Mouse (Mus musculus): ENCODE results near the gene Brat1. TPM values are rescaled to one million over a fixed set of nuclear protein-coding genes. Genes with fewer than 3 reads are reported as not detected.
A peak's percentile ranks its signal among the peaks of the same experiment; 100 is the strongest.
"Not testable (repeated sequence)": the region's sequence is repeated elsewhere in the genome, so short reads cannot be mapped to it uniquely, and the experiment has no call there.

Brat1 gene
- 21.8 and 22.2 TPM in 2 replicates for polyA plus RNA-seq (2016; fragmentation: Nextera tagmentation; extraction: Ambion mirVana)

GRCm38 (mm10) chr5:140704378-140705251 lies at the start of gene Brat1:
Gene Brat1 (plus strand): TSS chr5:140705011.
- under 1% methylated on average over 69 of the region's 69 CpGs for WGBS
- peaks cover 50% of the 10 kb centered on the region for H3K4me1 ChIP-seq
- H3K27ac ChIP-seq, result peak within 1 kb of the TSS; percentile 95
- H3K36me3 ChIP-seq, result peaks cover 24% of the 10 kb centered on the region
- no peaks in the 10 kb centered on the region for H3K9me3 ChIP-seq (replicated peaks)
- DNase-seq (ENCODE audit: low spot score), result peak; percentile 99
- H3K4me3 ChIP-seq, result peak within 1 kb of the TSS; percentile 64
- H3K27me3 ChIP-seq (ENCODE audit: low read depth, poor library complexity, severe bottlenecking), result no peaks in the 10 kb centered on the region

GRCm38 (mm10) chr5:140659607-140660272 lies 45.1 kb upstream of the Brat1 start:
- WGBS, result 45% methylated on average over 16 of the region's 16 CpGs
- no peak for DNase-seq (ENCODE audit: low spot score)
- Histone ChIP-seq H3K4me3 (no peak overlapping the region), H3K27me3 (ENCODE audit: low read depth, poor library complexity, severe bottlenecking) (peaks cover 14% of the 10 kb centered on the region; the same call in 1 of the 2 replicates), H3K4me1 (peaks cover 24% of the 10 kb centered on the region), H3K9me3 (replicated peaks) (no peaks in the 10 kb centered on the region), H3K36me3 (no peaks in the 10 kb centered on the region), H3K27ac (no peak overlapping the region)

- 89% methylated on average over 1 of the region's 1 CpGs for WGBS
- Histone ChIP-seq H3K36me3 (no peaks in the 10 kb centered on the region; the same call in 1 of the 2 replicates), H3K27me3 (ENCODE audit: low read depth, poor library complexity, severe bottlenecking) (peaks cover 14% of the 10 kb centered on the region; the same call in 1 of the 2 replicates), H3K4me3 (no peak overlapping the region), H3K4me1 (peaks cover 24% of the 10 kb centered on the region), H3K27ac (no peak overlapping the region), H3K9me3 (replicated peaks) (no peaks in the 10 kb centered on the region)
- DNase-seq (ENCODE audit: low spot score), result no peak
Measured at GRCm38 (mm10) chr5:140660398-140660797, 44.4 kb upstream of the Brat1 start.

- H3K9me3 ChIP-seq (replicated peaks), result no peaks in the 10 kb centered on the region
- H3K27me3 ChIP-seq (ENCODE audit: low read depth, poor library complexity, severe bottlenecking), result peaks cover 14% of the 10 kb centered on the region; the same call in 1 of the 2 replicates
- no peak overlapping the region for H3K27ac ChIP-seq
- H3K4me1 ChIP-seq, result peaks cover 24% of the 10 kb centered on the region
- no peak for DNase-seq (ENCODE audit: low spot score)
- H3K36me3 ChIP-seq, result peaks cover 5% of the 10 kb centered on the region; the same call in 1 of the 2 replicates
- no peak overlapping the region for H3K4me3 ChIP-seq
- WGBS, result 80% methylated on average over 8 of the region's 8 CpGs
Measured at GRCm38 (mm10) chr5:140661427-140661826, 43.4 kb upstream of the Brat1 start.

GRCm38 (mm10) chr5:140661875-140662643 lies 42.8 kb upstream of the Brat1 start:
- no peak overlapping the region for H3K4me3 ChIP-seq
- H3K36me3 ChIP-seq, result peaks cover 5% of the 10 kb centered on the region; the same call in 1 of the 2 replicates
- H3K9me3 ChIP-seq (replicated peaks), result no peaks in the 10 kb centered on the region
- peaks cover 14% of the 10 kb centered on the region; the same call in 1 of the 2 replicates for H3K27me3 ChIP-seq (ENCODE audit: low read depth, poor library complexity, severe bottlenecking)
- DNase-seq (ENCODE audit: low spot score), result no peak
- peak overlapping the region; percentile 0; the same call in 1 of the 2 replicates for H3K27ac ChIP-seq
- peaks cover 24% of the 10 kb centered on the region for H3K4me1 ChIP-seq
- 74% methylated on average over 12 of the region's 12 CpGs for WGBS

GRCm38 (mm10) chr5:140662741-140663592 lies 41.8 kb upstream of the Brat1 start:
- Histone ChIP-seq H3K9me3 (replicated peaks) (no peaks in the 10 kb centered on the region), H3K4me1 (peaks cover 24% of the 10 kb centered on the region), H3K27me3 (ENCODE audit: low read depth, poor library complexity, severe bottlenecking) (peaks cover 14% of the 10 kb centered on the region; the same call in 1 of the 2 replicates), H3K27ac (peak overlapping the region; percentile 0; the same call in 1 of the 2 replicates), H3K4me3 (no peak overlapping the region), H3K36me3 (peaks cover 11% of the 10 kb centered on the region)
- DNase-seq (ENCODE audit: low spot score), result no peak
- 76% methylated on average over 17 of the region's 17 CpGs for WGBS

GRCm38 (mm10) chr5:140663621-140664180 lies 41.1 kb upstream of the Brat1 start:
- Histone ChIP-seq H3K4me1 (peaks cover 24% of the 10 kb centered on the region), H3K27ac (no peak overlapping the region; the same call in 1 of the 2 replicates), H3K36me3 (peaks cover 18% of the 10 kb centered on the region), H3K4me3 (no peak overlapping the region), H3K9me3 (replicated peaks) (no peaks in the 10 kb centered on the region; the same call in 1 of the 2 replicates), H3K27me3 (ENCODE audit: low read depth, poor library complexity, severe bottlenecking) (peaks cover 14% of the 10 kb centered on the region; the same call in 1 of the 2 replicates)
- WGBS, result 71% methylated on average over 7 of the region's 7 CpGs
- peak; percentile 63 for DNase-seq (ENCODE audit: low spot score)

GRCm38 (mm10) chr5:140672115-140672514 lies 32.7 kb upstream of the Brat1 start:
- 94% methylated on average over 6 of the region's 6 CpGs for WGBS
- H3K36me3 ChIP-seq, result peaks cover 84% of the 10 kb centered on the region
- no peak overlapping the region for H3K4me3 ChIP-seq
- peaks cover 4% of the 10 kb centered on the region for H3K4me1 ChIP-seq
- no peaks in the 10 kb centered on the region; the same call in 1 of the 2 replicates for H3K9me3 ChIP-seq (replicated peaks)
- H3K27me3 ChIP-seq (ENCODE audit: low read depth, poor library complexity, severe bottlenecking), result no peaks in the 10 kb centered on the region
- no peak overlapping the region for H3K27ac ChIP-seq
- no peak for DNase-seq (ENCODE audit: low spot score)

GRCm38 (mm10) chr5:140672603-140673002 lies 32.2 kb upstream of the Brat1 start:
- H3K27me3 ChIP-seq (ENCODE audit: low read depth, poor library complexity, severe bottlenecking); DNase-seq (ENCODE audit: low spot score); H3K9me3 ChIP-seq (replicated peaks); H3K4me1 ChIP-seq; H3K4me3 ChIP-seq; H3K27ac ChIP-seq: not testable (repeated sequence)
- H3K36me3 ChIP-seq, result peaks cover 87% of the 10 kb centered on the region
- 89% methylated on average over 6 of the region's 6 CpGs for WGBS

- peaks cover 4% of the 10 kb centered on the region for H3K4me1 ChIP-seq
- H3K27ac ChIP-seq, result no peak overlapping the region
- DNase-seq (ENCODE audit: low spot score), result no peak
- H3K27me3 ChIP-seq (ENCODE audit: low read depth, poor library complexity, severe bottlenecking), result no peaks in the 10 kb centered on the region
- WGBS, result 91% methylated on average over 17 of the region's 17 CpGs
- H3K9me3 ChIP-seq (replicated peaks), result no peaks in the 10 kb centered on the region
- H3K36me3 ChIP-seq, result peaks cover 86% of the 10 kb centered on the region
- H3K4me3 ChIP-seq, result no peak overlapping the region
Measured at GRCm38 (mm10) chr5:140674036-140674435, 30.8 kb upstream of the Brat1 start.

- no peak for DNase-seq (ENCODE audit: low spot score)
- Histone ChIP-seq H3K4me3 (no peak overlapping the region), H3K27ac (peak overlapping the region; percentile 19), H3K27me3 (ENCODE audit: low read depth, poor library complexity, severe bottlenecking) (no peaks in the 10 kb centered on the region), H3K36me3 (peaks cover 84% of the 10 kb centered on the region), H3K9me3 (replicated peaks) (no peaks in the 10 kb centered on the region), H3K4me1 (peaks cover 4% of the 10 kb centered on the region)
- WGBS, result 94% methylated on average over 11 of the region's 11 CpGs
Measured at GRCm38 (mm10) chr5:140675079-140675478, 29.7 kb upstream of the Brat1 start.
